Mouse (Mus musculus): ENCODE measurements around the gene Gas6.

The Gas6 gene

GRCm38 (mm10) chr8:13493858-13494631 is at the start of gene Gas6:
Gene Gas6, minus strand, starts transcription at chr8:13494490.
- peak; percentile 70 for DNase-seq

- DNase-seq, result no peak
Measured at GRCm38 (mm10) chr8:13541526-13541925, 47.2 kb upstream of the Gas6 start.

- DNase-seq, result no peak
Measured at GRCm38 (mm10) chr8:13540122-13540521, 45.8 kb upstream of the Gas6 start.

GRCm38 (mm10) chr8:13538821-13539220 is 44.5 kb upstream of the Gas6 start:
- DNase-seq, result no peak

- no peak for DNase-seq
Measured at GRCm38 (mm10) chr8:13537102-13537501, 42.8 kb upstream of the Gas6 start.

GRCm38 (mm10) chr8:13533123-13533522 is 38.8 kb upstream of the Gas6 start:
- DNase-seq, result no peak

- peak; percentile 18 for DNase-seq
Measured at GRCm38 (mm10) chr8:13531602-13532171, 37.4 kb upstream of the Gas6 start.

- DNase-seq, result peak; percentile 47
Measured at GRCm38 (mm10) chr8:13530941-13531340, 36.7 kb upstream of the Gas6 start.

GRCm38 (mm10) chr8:13530401-13530800 is 36.1 kb upstream of the Gas6 start:
- no peak for DNase-seq

- peak; percentile 22 for DNase-seq
Measured at GRCm38 (mm10) chr8:13529891-13530316, 35.6 kb upstream of the Gas6 start.

GRCm38 (mm10) chr8:13529011-13529840 is 34.9 kb upstream of the Gas6 start:
- DNase-seq, result no peak

- DNase-seq, result no peak
Measured at GRCm38 (mm10) chr8:13521392-13521791, 27.1 kb upstream of the Gas6 start.

- no peak for DNase-seq
Measured at GRCm38 (mm10) chr8:13520349-13520748, 26.1 kb upstream of the Gas6 start.

GRCm38 (mm10) chr8:13519503-13519902 is 25.2 kb upstream of the Gas6 start:
- DNase-seq, result no peak

- no peak for DNase-seq
Measured at GRCm38 (mm10) chr8:13517284-13517781, 23.0 kb upstream of the Gas6 start.

- no peak for DNase-seq
Measured at GRCm38 (mm10) chr8:13516728-13517127, 22.4 kb upstream of the Gas6 start.

- no peak for DNase-seq
Measured at GRCm38 (mm10) chr8:13516011-13516442, 21.7 kb upstream of the Gas6 start.

GRCm38 (mm10) chr8:13513556-13514370 is 19.5 kb upstream of the Gas6 start:
- no peak for DNase-seq

GRCm38 (mm10) chr8:13512677-13513076 is 18.4 kb upstream of the Gas6 start:
- DNase-seq, result no peak

- DNase-seq, result no peak
Measured at GRCm38 (mm10) chr8:13512016-13512415, 17.7 kb upstream of the Gas6 start.

GRCm38 (mm10) chr8:13507284-13507937 is 13.1 kb upstream of the Gas6 start:
- no peak for DNase-seq

- DNase-seq, result peak; percentile 19
Measured at GRCm38 (mm10) chr8:13506849-13507248, 12.6 kb upstream of the Gas6 start.

Data from liver (tissue).